In the genomic region with DNA sequence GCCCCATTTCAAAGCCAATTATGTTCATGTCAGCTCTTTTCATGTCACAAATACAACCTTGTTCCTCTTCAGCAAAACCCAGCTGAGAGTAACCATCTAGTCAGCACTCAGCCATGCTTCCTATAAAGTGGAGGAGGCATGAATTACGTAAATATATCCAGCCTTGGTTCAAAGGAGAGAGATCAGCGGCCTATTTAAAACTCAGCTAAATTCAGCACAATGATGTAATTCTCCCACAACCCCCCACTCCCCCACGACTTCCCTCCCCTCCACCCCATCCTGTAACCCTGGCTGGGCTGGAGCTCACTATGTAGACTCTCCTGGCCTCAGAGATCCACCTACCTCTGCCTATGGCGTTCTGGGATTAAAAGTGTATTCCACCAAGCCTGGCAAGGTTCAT, we compare ENCODE assay signal across 13 mouse cellular contexts. TPM values are rescaled to one million over a fixed set of nuclear protein-coding genes. Genes with fewer than 3 reads are reported as not detected.
DNase-seq lines count a peak whose midpoint lies in the region; TF ChIP-seq lines count a peak whose summit lies in the region.
"Had no signal": no experiment of that assay in that cellular context is flagged by ENCODE, and none has a peak within 500 bp of the region (broad histone marks: within the 10 kb centered on the region; RNA-seq: fewer than 3 reads in every experiment).

No protein-coding gene starts in this region.

- H3K79me2 ChIP-seq in myocyte (ENCODE audit: control insufficient read depth, insufficient read depth), result no peaks in the 10 kb centered on the region

- DNase-seq in heart, adult 8-10 months (ENCODE audit: low spot score), result peak; percentile 41
- no peak for DNase-seq in heart, postnatal 14 days
- peak; percentile 66 for DNase-seq in Muller cell, postnatal 12 days (ENCODE audit: inconsistent ontology term)
- DNase-seq in heart, adult 9 months (ENCODE audit: low spot score in 2 of 2), result peak; percentile 35 to 52
- no peak for DNase-seq in left cerebral cortex, adult 9 months (ENCODE audit: low spot score in 2 of 2)
- DNase-seq in frontal cortex, postnatal 36 days (ENCODE audit: low spot score in 2 of 2), result no peak
- DNase-seq: cerebellum, postnatal 10 days; kidney, postnatal 36 days; midbrain, embryonic 14.5 days had no signal

- peak overlapping the region; percentile 13 for H3K4me2 ChIP-seq in myocyte (ENCODE audit: low read depth)
- H3K4me2 ChIP-seq: hindbrain, embryonic 15.5 days; liver, embryonic 15.5 days had no signal

- H3K36me3 ChIP-seq in myocyte (ENCODE audit: control insufficient read depth, insufficient read depth), result peaks cover 12% of the 10 kb centered on the region
- H3K36me3 ChIP-seq: liver, embryonic 15.5 days had no signal

- intact Hi-C loops in heart, postnatal 14 days (cut with DNase I), result no loop called here

- H3K27me3 ChIP-seq in myocyte (ENCODE audit: control insufficient read depth, insufficient read depth, insufficient read length), result no peaks in the 10 kb centered on the region
- H3K27me3 ChIP-seq: hindbrain, embryonic 15.5 days; liver, embryonic 15.5 days had no signal

- H3ac ChIP-seq in myocyte (ENCODE audit: control insufficient read depth, insufficient read length), result no peak overlapping the region

- no peak overlapping the region for H3K4me3 ChIP-seq in myocyte
- H3K4me3 ChIP-seq: hindbrain, embryonic 15.5 days; liver, embryonic 15.5 days had no signal

- TF ChIP-seq POLR2A in myocyte (IDR thresholded peaks at IDR 0.05; ENCODE audit: insufficient read length, low read depth), result no peak

TF ChIP-seq in myocyte, 11 proteins besides CTCF, POLR2A, EP300 and RAD21:
- no peak for TF ChIP-seq SRF (IDR thresholded peaks at IDR 0.05; ENCODE audit: control insufficient read depth, insufficient read length, low read depth)

RNA-seq across cellular contexts. Expression of a gene that starts 32.0 kb away (rescaled TPM):
- total RNA-seq in heart, adult 8-10 months (2022), result not detected
- under 1 TPM in 1 of 2 experiments, not detected in 1; 0.50 TPM for total RNA-seq in heart, postnatal 14 days (2021)
- 0.14 TPM for polyA plus RNA-seq in myocyte (2012; fragmentation: generic; extraction: Trizol)
- polyA plus RNA-seq: liver, embryonic 15.5 days; spleen, adult 2 months had no signal

RNA-seq across cellular contexts. Expression of a gene that starts 34.8 kb away (rescaled TPM):
- total RNA-seq in heart, adult 8-10 months (2022), result 10 to 100 TPM; 22.1 to 25.5 (median 23.2) TPM
- total RNA-seq in heart, postnatal 14 days (2021), result 10 to 100 TPM; 17.3 to 21.7 TPM
- polyA plus RNA-seq in myocyte (2012; fragmentation: generic; extraction: Trizol), result 22.3 TPM

RNA-seq across cellular contexts. Expression of a gene that starts 35.6 kb away (rescaled TPM):
- 10 to 100 TPM; 48.8 to 59.6 (median 59.1) TPM for total RNA-seq in heart, adult 8-10 months (2022)
- total RNA-seq in heart, postnatal 14 days (2021), result 10 to 100 TPM; 48.9 to 50.7 TPM
- 58.2 TPM for polyA plus RNA-seq in myocyte (2012; fragmentation: generic; extraction: Trizol)

RNA-seq across cellular contexts. Expression of a gene that starts 37.8 kb away (rescaled TPM):
- total RNA-seq in heart, adult 8-10 months (2022), result 10 to 100 TPM; 42.9 to 61.1 (median 50.7) TPM
- total RNA-seq in heart, postnatal 14 days (2021), result 10 to 100 TPM; 32.3 to 33.7 TPM
- polyA plus RNA-seq in myocyte (2012; fragmentation: generic; extraction: Trizol), result 31.9 TPM

Comparison
In these comparisons a context has a peak if more than half of its experiments do, and no peak if none do; other contexts are left out.
1. DNase-seq: peak in heart, adult 8-10 months (single experiment), Muller cell, postnatal 12 days (single experiment) and heart, adult 9 months (2 of 2); none in heart, postnatal 14 days (0 of 2), left cerebral cortex, adult 9 months (0 of 2) and frontal cortex, postnatal 36 days (0 of 2).